ENCODE assay signal across 8 mouse cellular contexts in genomic region chr11:55468012-55468411, GRCm38 (mm10). TPM values are rescaled to one million over a fixed set of nuclear protein-coding genes. Genes with fewer than 3 reads are reported as not detected.
DNase-seq lines count a peak whose midpoint lies in the region; TF ChIP-seq lines count a peak whose summit lies in the region.

No protein-coding gene starts in this region.

- intact Hi-C loops in heart, adult 2 months (cut with DNase I) = no loop called here

- peaks cover 11 to 21% of the 10 kb centered on the region in 2 experiments for H3K36me3 ChIP-seq in MEL (ENCODE audit: control insufficient read depth in 1 of 2, insufficient read depth in 2 of 2, low read length in 2 of 2)
- peaks cover 7% of the 10 kb centered on the region for H3K36me3 ChIP-seq in heart, adult 2 months (ENCODE audit: control insufficient read depth, insufficient read depth, low read length)
- no peaks in the 10 kb centered on the region for H3K36me3 ChIP-seq in kidney, adult 2 months (ENCODE audit: control insufficient read depth, insufficient read depth, low read length)

- peaks cover 45% of the 10 kb centered on the region for H3K79me2 ChIP-seq in MEL (ENCODE audit: control insufficient read depth, insufficient read depth, low read length, poor library complexity)
- H3K79me2 ChIP-seq in heart, adult 2 months (replicated peaks; ENCODE audit: control insufficient read depth, insufficient read depth, low read length) = peaks cover 5% of the 10 kb centered on the region

- peak overlapping the region; percentile 89 for H3K9ac ChIP-seq in MEL (ENCODE audit: control insufficient read depth, low read depth, low read length, poor library complexity, severe bottlenecking)
- H3K9ac ChIP-seq in heart, adult 2 months (ENCODE audit: low read depth, low read length) = peak overlapping the region; percentile 84

- no peak for TF ChIP-seq EP300 in MEL (IDR thresholded peaks at IDR 0.05; ENCODE audit: low read depth in 1 of 2, low read length in 2 of 2)
- 0 out of 2 replicates have a peak, but pooled peaks have one; percentile 34 for TF ChIP-seq EP300 in heart, adult 2 months (IDR thresholded peaks at IDR 0.05; ENCODE audit: insufficient read depth, low read depth, low read length)

- H3K9me3 ChIP-seq in MEL (replicated peaks; ENCODE audit: insufficient read depth, low read length) = no peaks in the 10 kb centered on the region

- H3K4me1 ChIP-seq in MEL (ENCODE audit: control insufficient read depth in 1 of 2, insufficient read depth in 2 of 2, low read length in 2 of 2) = peaks cover 5 to 11% of the 10 kb centered on the region in 2 experiments
- peaks cover 8% of the 10 kb centered on the region for H3K4me1 ChIP-seq in heart, adult 2 months (ENCODE audit: control insufficient read depth, insufficient read depth, low read length)
- H3K4me1 ChIP-seq in kidney, adult 2 months (ENCODE audit: control insufficient read depth, insufficient read depth, low read length) = peaks cover 14% of the 10 kb centered on the region; the same call in 1 of the 2 replicates

- TF ChIP-seq RAD21 in MEL (IDR thresholded peaks at IDR 0.05; ENCODE audit: low read depth, low read length) = no peak

- TF ChIP-seq CTCF in MEL (IDR thresholded peaks at IDR 0.05 in 2 of 3, conservative IDR thresholded peaks at IDR 0.05 in 1 of 3; ENCODE audit: control insufficient read depth in 1 of 3, insufficient read depth in 1 of 3, low read depth in 2 of 3, low read length in 3 of 3, poor library complexity in 1 of 3, severe bottlenecking in 1 of 3) = no peak
- TF ChIP-seq CTCF in heart, adult 2 months (IDR thresholded peaks at IDR 0.05) = no peak
- no peak for TF ChIP-seq CTCF in kidney, adult 2 months (conservative IDR thresholded peaks at IDR 0.05; ENCODE audit: insufficient read depth, insufficient read length, low read depth, low read length)

- WGBS in heart, adult 2 months = 43% methylated on average over 10 of the region's 10 CpGs
- 25% methylated on average over 10 of the region's 10 CpGs for whole genome bisulfite sequencing in kidney, adult 2 months

- peak overlapping the region; percentile 95 for H3K27ac ChIP-seq in MEL (ENCODE audit: control insufficient read depth, low read depth, low read length)
- peak overlapping the region; percentile 99 for H3K27ac ChIP-seq in heart, adult 2 months
- peak overlapping the region; percentile 96 for H3K27ac ChIP-seq in kidney, adult 2 months (ENCODE audit: insufficient read depth, low read depth, low read length)

- peak overlapping the region; percentile 63 to 69 for H3K4me3 ChIP-seq in MEL (ENCODE audit: control insufficient read depth in 1 of 2, insufficient read depth in 1 of 2, low read depth in 2 of 2, low read length in 2 of 2)
- H3K4me3 ChIP-seq in heart, adult 2 months = peak overlapping the region; percentile 69
- H3K4me3 ChIP-seq in kidney, adult 2 months (ENCODE audit: insufficient read depth, low read depth, low read length) = no peak overlapping the region

- TF ChIP-seq POLR2A in MEL (IDR thresholded peaks at IDR 0.05; ENCODE audit: control insufficient read depth in 1 of 2, insufficient read depth in 1 of 2, low read depth in 1 of 2, low read length in 2 of 2, poor library complexity in 1 of 2) = no peak
- TF ChIP-seq POLR2A in heart, adult 2 months (IDR thresholded peaks at IDR 0.05; ENCODE audit: insufficient read depth, low read depth, low read length) = no peak
- no peak for TF ChIP-seq POLR2A in kidney, adult 2 months (IDR thresholded peaks at IDR 0.05; ENCODE audit: low read depth, low read length)

- H3K27me3 ChIP-seq in MEL (ENCODE audit: control insufficient read depth in 1 of 2, insufficient read depth in 2 of 2, low read length in 2 of 2) = no peaks in the 10 kb centered on the region
- no peaks in the 10 kb centered on the region for H3K27me3 ChIP-seq in heart, adult 2 months (ENCODE audit: control insufficient read depth, insufficient read depth, low read length)
- H3K27me3 ChIP-seq in kidney, adult 2 months (replicated peaks; ENCODE audit: control insufficient read depth, insufficient read depth, low read length) = no peaks in the 10 kb centered on the region

- DNase-seq in 3T3-L1 (ENCODE audit: low read depth, low spot score) = peak; percentile 37
- no peak for DNase-seq in MEL (ENCODE audit: low read depth, low spot score)
- DNase-seq in heart, adult 2 months = peak; percentile 49 to 56
- peak; percentile 95 for DNase-seq in kidney, adult 2 months
- DNase-seq in lung, postnatal 10 days = peak; percentile 45
- no peak for DNase-seq in urinary bladder, postnatal 25 days (ENCODE audit: low spot score)
- DNase-seq in B cell, adult 2 months = no peak
- no peak for DNase-seq in gastrocnemius, postnatal 4 days (ENCODE audit: low spot score in 2 of 2)

TF ChIP-seq in MEL, 35 proteins besides CTCF, POLR2A, EP300 and RAD21:
- no peak for TF ChIP-seq NRF1 (IDR thresholded peaks at IDR 0.05; ENCODE audit: insufficient read depth, low read depth, low read length, poor library complexity, severe bottlenecking)
- no peak for TF ChIP-seq ZMIZ1 (IDR thresholded peaks at IDR 0.05; ENCODE audit: low read depth, low read length)
- peak; percentile 75 for TF ChIP-seq MAX (IDR thresholded peaks at IDR 0.05; ENCODE audit: low read length)
TF ChIP-seq in MEL: peak in this region for 1.

RNA-seq across cellular contexts. Expression of gene G3bp1, which starts 1.5 kb away (rescaled TPM):
- 314 TPM in 2 replicates for total RNA-seq in MEL (2012; rRNA removed)
- 100 to 1,000 TPM; 129 to 246 TPM for polyA plus RNA-seq in MEL (2012; ENCODE audit: insufficient read depth in 1 of 2, insufficient read length in 2 of 2, low read depth in 1 of 2, low replicate concordance in 2 of 2, missing spikeins in 1 of 2)
- 10 to 100 TPM; 40.0 to 41.3 TPM for total RNA-seq in heart, adult 2 months (2021)
- 22.0 and 31.6 TPM in 2 replicates for polyA plus RNA-seq in heart, adult 2 months (2012; rRNA removed)
- 23.3 and 28.3 TPM in 2 replicates for polyA plus RNA-seq in kidney, adult 2 months (2012; rRNA removed)
- 10 to 100 TPM; 77.3 TPM for total RNA-seq in gastrocnemius, postnatal 4 days (2021)

RNA-seq across cellular contexts. Expression of gene Atox1, which starts 7.0 kb away (rescaled TPM):
- 340 and 365 TPM in 2 replicates for total RNA-seq in MEL (2012; rRNA removed)
- polyA plus RNA-seq in MEL (2012; ENCODE audit: insufficient read depth in 1 of 2, insufficient read length in 2 of 2, low read depth in 1 of 2, low replicate concordance in 2 of 2, missing spikeins in 1 of 2) = 100 to 1,000 TPM in 1 of 2 experiments, not detected in 1; 258 TPM
- total RNA-seq in heart, adult 2 months (2021) = 100 to 1,000 TPM in 1 of 2 experiments, 10 to 100 TPM in 1; 98.6 to 112 TPM
- 155 and 204 TPM in 2 replicates for polyA plus RNA-seq in heart, adult 2 months (2012; rRNA removed)
- 698 and 771 TPM in 2 replicates for polyA plus RNA-seq in kidney, adult 2 months (2012; rRNA removed)
- total RNA-seq in gastrocnemius, postnatal 4 days (2021) = 10 to 100 TPM; 87.6 to 95.6 TPM

RNA-seq across cellular contexts. Expression of gene Sparc, which starts 45.0 kb away (rescaled TPM):
- not detected in 2 replicates for total RNA-seq in MEL (2012; rRNA removed)
- not detected for polyA plus RNA-seq in MEL (2012; ENCODE audit: insufficient read depth in 1 of 2, insufficient read length in 2 of 2, low read depth in 1 of 2, low replicate concordance in 2 of 2, missing spikeins in 1 of 2)
- 100 to 1,000 TPM; 320 to 420 TPM for total RNA-seq in heart, adult 2 months (2021)
- polyA plus RNA-seq in heart, adult 2 months (2012; rRNA removed) = 666 and 876 TPM in 2 replicates
- 585 and 720 TPM in 2 replicates for polyA plus RNA-seq in kidney, adult 2 months (2012; rRNA removed)
- 1,000 to 10,000 TPM; 2,207 to 2,385 TPM for total RNA-seq in gastrocnemius, postnatal 4 days (2021)

Comparison
In these comparisons a context has a peak if more than half of its experiments do, and no peak if none do; other contexts are left out.
1. DNase-seq: peak in 3T3-L1 (single experiment), heart, adult 2 months (2 of 2), kidney, adult 2 months (single experiment) and lung, postnatal 10 days (single experiment); none in MEL (single experiment), urinary bladder, postnatal 25 days (single experiment), B cell, adult 2 months (0 of 2) and gastrocnemius, postnatal 4 days (0 of 2).
2. RNA of gene Sparc, which starts 45.0 kb away (total RNA-seq): 2,207 to 2,385 TPM in gastrocnemius, postnatal 4 days and 320 to 420 TPM in heart, adult 2 months; not detected in MEL; every median in the first group is over 100 times any median in the second.
3. Peak in every context shown above with its lines, with median percentiles within 50 percentile points of each other: H3K27ac ChIP-seq.